Mouse (Mus musculus) spleen, adult 2 months (tissue): Measurements from ENCODE around the gene Prkn.

Experiments used
- CTCF ChIP-seq: fragments of 200-500 bp; IDR thresholded peaks from 2 replicates; pipeline ENCODE4 v1.5.1; 2011; ENCODE audit warnings: mild to moderate bottlenecking, inconsistent platforms; ENCODE audit not compliant: insufficient read depth, insufficient read length, insufficient replicate concordance; ENCODE audit errors: extremely low read depth
- POLR2A ChIP-seq: fragments of 200-500 bp; IDR thresholded peaks from 2 replicates; pipeline ENCODE4 v1.6.1; 2011; ENCODE audit warnings: low read depth, low read length, inconsistent platforms

DNA sequence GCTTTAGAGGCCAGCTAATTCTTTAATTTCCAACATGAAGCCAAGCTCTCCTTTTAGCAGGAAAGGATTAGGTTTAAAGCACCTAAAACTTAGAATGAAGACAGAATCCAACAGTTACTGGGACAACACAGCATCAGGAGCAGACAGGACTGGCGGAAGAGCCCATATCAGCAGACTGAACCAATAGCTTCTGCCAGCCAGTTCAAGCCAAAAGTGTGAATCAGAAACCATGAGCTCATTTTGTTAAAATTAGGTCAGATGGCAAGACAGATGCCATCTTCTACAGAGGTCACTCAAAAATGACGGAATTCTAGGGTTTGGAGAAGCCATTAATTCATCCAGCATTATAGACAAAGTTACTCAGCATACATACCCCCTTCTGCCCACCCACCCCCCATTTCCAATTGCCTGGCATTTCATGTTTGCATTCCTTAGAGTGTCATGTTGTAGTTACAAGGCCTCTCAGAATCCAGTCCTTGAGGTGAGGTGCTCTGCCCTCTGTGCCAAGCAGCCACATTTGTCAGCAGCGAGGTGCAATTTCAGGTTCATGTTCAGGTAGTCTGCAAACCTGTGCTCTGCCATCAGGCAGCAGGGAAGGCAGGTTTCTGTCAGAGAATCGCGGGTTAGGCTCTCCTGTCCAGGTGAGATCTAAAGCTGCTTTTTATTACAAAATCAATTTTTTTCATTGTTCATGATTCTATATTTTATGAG, 1041.1 kb downstream of the Prkn start:
- TF ChIP-seq POLR2A (no peak), CTCF (no peak)
